Mouse (Mus musculus) ES-Bruce4 (cell line): ENCODE results near the gene Pck1.

ENCODE experiments used
- CTCF ChIP-seq: IDR thresholded peaks from one replicate; pipeline ENCODE4 v1.8.1; 2011; ENCODE audit warnings: low read depth, low read length
- EP300 ChIP-seq: IDR thresholded peaks from 2 replicates; pipeline ENCODE4 v1.6.1; 2011; ENCODE audit warnings: low read depth, low read length; ENCODE audit not compliant: insufficient read depth
- POLR2A ChIP-seq: IDR thresholded peaks from one replicate; pipeline ENCODE4 v1.8.1; 2011; ENCODE audit warnings: low read length; ENCODE audit not compliant: insufficient read depth

- TF ChIP-seq EP300 (no peak), POLR2A (no peak), CTCF (no peak)
Measured at GRCm38 (mm10) chr2:173172386-173172785, 19.5 kb downstream of the Pck1 start.
